Mouse (Mus musculus) monocyte, adult 2 months (primary cell): ENCODE measurements at regions not wholly inside any gene's neighbourhood (a gene's known extent, or its start where the extent isn't known, plus 50 kb on each side); places are given as distances from the start of the nearest gene placed in this dataset.
A peak's percentile ranks its signal among the peaks of the same experiment; 100 is the strongest.

Experiments used
- DNase-seq, 2 experiments: peaks; one replicate each; pipeline ENCODE4 v3.0.0; 2022; ENCODE audit warnings: low spot score in 2 of 2, low read depth in 1 of 2

DNA sequence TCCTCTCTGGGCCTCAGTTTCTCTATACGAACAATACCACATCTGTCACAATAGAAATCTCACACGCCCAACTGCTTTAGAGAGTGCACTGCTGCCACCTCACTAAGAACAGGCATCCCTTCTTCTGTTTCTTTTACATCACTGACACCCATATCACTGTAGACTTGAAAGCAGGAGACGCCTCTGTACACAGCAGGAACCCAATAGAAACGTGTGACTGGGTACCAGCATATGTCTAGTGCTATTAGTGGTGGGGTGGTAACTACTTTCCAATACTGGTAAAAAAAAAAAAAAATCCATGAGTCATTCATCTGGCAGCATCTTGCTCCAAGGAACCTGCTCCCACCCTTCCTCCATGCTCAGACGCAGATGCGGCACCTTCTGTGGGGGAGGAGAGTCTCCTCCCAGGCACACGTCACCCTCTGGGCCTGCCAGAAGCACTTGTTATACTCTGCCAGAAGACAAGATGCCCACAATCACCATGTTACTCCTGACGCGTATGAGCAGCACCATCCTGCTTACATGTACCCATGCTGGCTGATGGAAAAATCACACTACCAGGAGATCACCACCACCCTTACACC, 151.3 kb upstream of the Plxna4 start:
- DNase-seq: no peak

DNA sequence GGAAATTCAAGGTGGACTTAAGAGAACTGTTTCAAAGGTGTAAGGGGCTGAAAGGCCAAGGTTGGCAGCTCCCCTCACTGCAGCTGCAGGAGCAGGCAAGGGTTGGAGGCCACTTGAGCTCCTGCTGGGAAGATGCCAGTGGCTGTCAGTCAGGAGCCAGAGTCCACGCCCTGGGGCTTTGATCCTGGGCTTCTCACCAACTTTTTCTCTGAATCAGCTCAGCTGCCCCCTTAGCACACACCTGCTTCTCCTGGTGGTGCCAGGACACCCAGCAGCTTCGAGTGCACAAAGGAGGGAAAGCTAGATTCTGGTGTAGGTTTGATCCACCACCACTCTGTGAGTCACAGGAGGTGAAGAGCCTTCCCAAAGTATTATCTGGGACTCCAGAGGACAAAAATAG, 140.7 kb upstream of the Plxna4 start:
- DNase-seq: no peak

DNA sequence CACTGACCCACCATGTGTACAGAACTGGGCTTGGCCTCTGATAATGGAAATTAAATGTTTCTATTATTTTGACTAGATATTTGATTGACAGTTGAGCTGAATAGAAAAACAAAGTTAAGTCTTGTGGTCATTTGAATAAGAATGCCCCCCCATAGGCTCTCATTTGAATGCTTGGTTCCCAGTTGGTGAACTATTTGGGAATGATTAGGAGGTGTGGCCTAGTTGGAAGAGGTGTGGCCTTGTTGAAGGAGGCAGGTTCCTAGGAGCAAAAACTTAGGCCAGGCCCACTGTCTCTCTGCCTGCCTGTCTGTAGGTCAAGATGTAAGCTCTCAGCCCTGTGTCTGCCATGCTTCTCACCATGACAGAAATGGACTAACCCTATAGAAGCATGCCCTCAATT, 138.6 kb upstream of the Plxna4 start:
- DNase-seq: no peak

DNA sequence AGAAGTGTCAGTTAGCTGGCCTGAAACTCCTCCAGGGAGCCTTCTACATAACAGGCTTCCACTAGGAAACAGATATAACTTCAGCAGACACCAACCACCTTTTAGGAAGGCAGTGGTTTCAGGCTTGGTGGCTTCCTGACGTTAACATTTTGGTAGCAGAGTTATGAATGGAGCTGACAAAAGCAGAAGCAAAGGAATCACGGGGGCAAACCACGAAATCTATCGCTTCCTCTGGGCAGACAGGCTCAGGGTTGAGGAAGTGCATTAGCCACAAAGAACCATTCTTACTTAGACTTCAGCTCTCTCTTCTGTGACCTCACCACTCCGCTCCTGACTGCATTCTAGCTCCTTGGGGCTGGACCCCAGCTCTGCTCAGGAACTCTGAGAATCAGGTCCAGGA, 129.9 kb upstream of the Plxna4 start:
- DNase-seq: peak; percentile 2 to 5

DNA sequence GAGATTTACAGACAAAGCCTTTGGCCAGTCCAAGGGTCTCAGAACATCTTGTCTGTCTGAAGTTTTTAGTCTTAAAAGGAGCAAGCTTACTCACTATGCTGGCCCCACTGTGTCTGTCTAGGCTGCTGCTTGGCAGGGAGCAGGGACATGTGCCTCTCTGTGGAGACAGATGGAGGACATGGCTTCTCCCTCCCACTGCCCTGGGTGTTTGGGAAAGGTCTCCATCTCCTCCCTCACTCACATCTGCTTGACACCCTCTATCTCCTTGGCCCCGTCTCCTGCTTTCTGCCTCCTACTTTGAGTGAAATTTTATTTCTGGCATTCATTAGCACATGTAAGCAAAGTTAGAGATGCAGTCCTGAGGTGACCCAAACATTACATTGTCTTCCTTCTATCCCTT, 127.1 kb upstream of the Plxna4 start:
- DNase-seq: no peak

DNA sequence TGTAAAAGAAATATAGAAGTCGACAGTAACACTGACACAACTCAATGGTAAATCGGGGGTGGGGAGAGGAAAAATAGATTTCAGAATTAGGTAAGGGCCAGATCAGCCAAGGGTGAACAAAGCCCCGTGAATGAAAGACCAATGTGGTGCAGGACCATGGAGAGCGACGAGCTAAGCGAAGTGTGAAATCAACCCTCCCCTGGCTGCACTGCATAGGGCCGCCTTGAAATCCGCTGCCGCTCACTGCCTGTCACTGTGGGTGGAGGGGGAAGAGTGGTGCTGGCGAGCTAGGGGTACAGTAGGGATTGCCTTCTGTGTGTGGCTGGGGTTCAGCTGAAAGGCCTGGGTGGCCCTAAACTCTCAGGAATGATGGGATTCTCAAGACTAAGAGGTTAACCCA, 122.2 kb upstream of the Plxna4 start:
- no peak for DNase-seq

DNA sequence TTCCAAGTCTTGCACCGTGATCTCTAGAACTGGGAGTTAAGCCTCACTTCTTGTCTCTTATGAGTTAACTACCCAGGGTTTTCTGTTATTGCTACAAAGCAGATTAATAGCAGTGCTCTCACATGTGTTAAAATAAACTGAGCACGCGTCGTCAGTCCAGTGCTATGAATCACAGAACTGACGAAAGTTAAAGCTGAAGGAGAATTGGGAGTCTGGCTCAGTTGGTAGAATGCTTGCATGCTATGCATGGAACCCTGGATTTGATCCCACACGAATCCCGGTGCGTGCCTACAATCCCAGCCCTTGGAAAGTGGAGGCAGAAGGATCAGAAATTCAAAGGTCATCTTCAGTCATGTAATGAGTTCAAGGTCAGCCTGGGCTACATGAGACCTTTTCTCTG, 121.6 kb upstream of the Plxna4 start:
- DNase-seq: no peak

DNA sequence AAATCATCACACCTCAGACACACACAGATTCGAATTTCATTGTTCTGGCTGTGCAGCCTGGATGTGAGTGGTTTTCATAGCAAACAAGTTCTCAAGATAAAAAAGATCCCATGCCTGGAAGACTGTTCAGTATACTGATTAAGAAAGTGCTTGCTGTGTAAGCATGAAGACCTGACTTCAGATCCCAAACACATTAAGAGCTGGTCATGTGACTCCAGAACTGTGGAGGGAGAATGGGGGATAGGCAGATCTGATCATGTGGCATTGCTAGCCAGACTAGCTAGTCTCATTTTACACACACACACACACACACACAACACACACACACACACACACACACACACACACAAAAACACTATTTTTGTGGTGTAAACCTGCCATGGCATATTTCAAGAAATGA, 119.4 kb upstream of the Plxna4 start:
- DNase-seq: no peak

DNA sequence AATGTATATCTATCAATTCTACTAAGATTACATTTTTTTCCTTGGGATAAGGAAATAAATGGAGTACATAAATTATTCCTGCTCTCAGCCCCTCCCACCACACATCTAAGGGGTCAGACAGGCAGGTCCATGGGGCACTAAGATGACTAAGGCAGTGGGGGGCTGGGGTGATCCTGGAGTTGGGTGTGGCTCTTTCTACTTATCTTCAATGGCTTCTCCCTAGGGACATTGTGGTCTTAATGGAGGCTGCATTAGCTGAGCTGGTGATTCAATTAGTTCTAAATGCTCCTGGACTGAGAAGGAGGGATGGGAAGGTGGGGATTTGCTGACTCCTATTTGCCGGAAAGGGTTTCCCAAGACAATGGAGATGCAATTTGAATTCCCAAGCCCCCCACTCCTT, 118.4 kb upstream of the Plxna4 start:
- DNase-seq: no peak

DNA sequence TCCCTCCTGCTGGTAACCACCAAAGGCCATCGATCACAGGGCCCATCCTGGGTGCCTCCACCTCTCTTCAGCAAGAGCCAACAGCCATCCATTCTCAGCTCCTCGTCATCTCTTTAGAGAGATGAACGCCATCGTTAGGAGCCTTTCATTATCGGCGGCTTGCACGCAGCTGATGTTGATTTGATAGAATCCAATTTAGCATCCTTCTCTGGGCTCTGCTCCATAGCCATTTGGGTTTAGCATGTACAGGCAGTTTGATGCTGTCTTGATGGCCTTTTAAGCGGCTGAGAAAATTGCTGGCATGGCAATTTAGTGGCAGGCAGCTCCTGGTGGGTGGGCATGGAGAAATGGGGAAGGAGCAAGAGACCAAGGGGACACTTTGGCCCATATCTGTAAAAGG, 115.5 kb upstream of the Plxna4 start:
- DNase-seq: no peak

DNA sequence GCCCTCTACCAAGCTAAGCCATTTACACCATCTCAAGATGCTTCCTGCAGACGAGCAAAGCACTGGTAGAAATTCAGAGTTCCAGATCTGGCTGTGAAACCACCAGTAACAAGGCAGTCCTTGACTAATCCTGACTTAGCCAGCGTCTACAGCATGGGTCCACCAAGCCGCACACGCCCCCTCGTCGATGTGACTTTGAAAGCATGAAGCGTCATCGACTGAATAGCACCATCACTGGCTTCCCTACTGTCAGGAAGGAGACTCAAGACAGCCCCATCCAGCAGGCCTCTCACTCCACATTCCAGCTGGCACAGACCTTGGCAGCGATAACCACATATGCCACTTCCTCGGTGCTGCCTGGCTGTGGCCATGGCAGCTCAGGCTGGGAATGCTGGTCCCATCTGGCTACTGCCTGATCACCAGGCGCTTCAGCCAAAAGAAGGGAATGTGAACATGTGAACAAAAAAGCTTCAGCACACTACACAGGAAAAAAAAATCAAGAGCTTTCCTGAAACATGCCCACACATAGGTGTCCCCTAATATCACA, 114.3 kb upstream of the Plxna4 start:
- DNase-seq: no peak

DNA sequence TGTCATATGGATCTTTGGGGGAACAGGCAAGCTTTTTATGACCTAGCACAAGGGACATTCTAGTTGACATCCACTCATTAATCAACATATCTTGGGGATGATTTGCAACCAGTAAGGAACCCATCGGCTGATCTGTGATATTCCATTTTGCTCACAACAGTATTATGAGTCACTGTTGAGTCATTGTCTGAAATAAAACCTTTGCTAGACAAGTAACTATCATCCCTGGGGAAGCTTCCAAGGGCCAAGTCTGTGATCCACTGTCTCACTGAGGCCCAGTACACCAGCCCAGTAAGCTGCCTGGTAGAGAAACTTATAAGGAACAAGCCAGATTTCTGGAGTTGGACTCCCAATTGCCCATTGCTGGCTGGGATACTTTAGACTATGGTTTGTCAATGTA, 111.8 kb upstream of the Plxna4 start:
- DNase-seq: no peak

DNA sequence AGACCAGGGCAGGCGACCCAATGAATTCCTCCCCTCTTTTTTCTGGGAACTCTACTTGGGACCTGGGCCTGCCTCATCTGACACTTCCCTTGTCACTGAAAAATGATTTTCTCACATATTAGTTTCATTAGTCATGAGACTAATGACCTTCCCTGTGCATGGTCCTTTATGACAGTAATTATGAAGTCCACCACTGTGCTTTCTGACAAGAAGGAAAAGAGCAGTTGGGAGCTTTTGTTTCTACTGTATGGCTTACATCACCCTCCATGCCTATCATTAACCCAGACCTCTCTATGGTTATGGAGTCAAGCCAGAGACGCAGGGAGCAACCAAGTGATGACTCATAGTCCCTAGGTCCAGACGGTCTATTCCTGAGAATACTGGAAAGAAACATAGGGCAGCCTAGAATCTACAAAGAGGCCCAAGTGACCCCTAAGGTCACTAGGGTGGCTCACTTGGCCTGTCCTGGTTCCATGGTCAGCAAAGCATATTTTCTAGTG, 109.8 kb upstream of the Plxna4 start:
- no peak for DNase-seq

DNA sequence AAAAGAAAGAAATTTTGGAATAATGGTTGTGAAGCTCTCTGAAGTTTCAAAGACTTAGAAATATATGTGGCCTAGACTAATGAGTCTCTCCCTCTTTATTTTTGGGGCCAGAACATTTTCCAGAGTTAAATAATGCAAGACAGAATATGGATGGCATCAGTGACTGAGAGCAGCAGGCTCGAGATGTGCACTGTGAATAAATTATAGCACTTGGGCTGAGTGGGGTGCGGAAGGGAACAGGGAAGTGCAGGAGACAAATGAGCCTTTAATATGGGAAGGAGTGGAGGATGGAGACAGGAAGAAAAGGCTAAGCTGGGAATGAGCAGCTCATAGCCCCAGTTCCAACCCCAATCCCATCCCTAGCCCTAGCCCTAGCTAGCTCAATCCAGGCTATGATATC, 108.0 kb upstream of the Plxna4 start:
- no peak for DNase-seq

DNA sequence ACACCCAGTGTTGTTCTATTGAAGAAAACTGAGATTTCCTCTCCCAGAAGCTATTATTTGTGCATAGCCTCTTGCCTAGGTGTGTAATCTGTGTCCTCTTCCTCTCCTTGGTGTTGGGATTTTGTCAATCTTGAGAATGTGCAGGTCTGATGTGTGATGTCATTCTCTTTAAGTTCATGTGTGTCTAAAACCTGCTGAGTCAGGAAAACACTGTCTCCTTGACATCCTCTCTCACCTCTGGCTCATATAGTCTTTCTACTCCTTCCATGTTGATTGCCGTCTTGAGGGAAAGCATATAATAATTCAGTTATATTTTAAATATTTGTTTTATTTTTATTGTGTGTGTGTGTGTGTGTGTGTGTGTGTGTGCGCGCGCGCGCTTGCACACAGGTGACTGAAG, 84.6 kb upstream of the Plxna4 start:
- no peak for DNase-seq

DNA sequence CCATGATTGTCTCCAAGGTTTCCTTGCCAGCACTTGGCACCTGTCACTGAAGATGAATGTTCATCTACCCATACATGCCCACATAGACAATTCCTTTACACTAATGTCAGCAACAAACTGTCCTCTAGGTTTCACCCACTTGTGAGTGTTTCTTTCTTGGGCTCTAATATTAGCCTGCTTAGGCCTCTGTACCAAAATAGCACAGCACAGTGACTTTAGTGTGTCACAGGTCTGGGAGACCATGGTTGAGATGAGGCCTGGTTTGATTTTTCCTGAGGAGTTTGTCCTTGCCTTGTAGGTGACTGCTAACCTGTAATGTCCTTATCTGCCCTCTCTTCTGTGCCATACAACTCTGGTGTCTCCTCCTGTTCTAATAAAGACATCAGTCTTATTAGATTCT, 71.8 kb upstream of the Plxna4 start:
- no peak for DNase-seq

DNA sequence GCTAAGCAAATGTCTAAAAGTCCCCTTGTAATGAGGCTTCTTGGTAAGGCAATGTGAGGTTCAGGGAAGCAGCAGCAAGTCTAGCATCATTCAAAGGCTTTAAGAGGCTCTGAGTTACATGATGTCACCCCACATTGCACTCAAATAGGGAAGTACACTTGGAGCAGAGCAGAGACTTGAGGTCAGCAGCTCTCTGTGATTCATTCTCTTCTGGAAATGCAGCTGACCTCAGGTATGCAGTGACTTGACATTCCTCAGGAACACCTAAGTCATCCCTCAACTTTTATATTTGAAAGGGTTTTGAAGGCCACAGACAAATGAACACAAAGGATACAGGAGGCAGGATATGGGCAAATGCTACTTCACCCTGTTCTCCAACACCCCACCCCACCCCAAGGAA, 69.4 kb upstream of the Plxna4 start:
- no peak for DNase-seq

DNA sequence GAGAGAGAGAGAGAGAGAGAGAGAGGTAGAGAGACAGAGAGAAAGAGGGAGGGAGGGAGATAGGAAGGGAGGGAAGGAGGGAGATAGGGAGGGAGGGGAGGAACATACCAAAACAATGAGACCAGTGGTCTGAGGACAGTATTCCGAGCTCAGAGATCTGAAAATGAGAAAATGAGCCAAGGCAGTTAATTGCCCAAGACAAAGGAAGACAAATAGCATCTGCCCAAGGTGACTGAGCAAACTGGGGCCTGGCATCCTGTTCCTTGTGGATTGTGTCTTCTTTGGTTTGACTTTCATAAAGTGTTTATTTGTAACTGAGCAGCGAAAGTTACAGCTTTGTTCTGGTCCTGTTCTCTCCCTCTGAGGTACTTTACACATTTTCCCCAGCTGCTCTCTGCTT, 66.2 kb upstream of the Plxna4 start:
- no peak for DNase-seq

DNA sequence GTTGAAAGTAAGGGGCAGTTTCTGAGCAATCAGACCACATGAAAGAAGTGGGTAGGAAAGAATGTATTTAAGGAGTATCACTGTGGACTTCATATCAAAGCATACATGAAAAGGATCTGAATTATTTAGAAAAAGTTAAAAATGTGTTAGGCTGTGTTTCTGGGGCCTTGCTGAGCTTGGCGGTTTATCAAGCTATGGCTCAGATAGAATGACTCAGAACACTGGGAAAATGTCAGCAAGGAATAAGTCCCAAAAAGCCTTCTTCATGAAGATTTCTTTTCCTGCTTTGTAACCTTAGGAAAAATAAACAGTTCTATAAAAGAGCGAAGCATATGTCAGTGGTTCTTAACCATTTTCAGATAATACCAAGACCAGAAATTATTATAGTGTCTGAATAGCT, 56.0 kb upstream of the Plxna4 start:
- DNase-seq: no peak

DNA sequence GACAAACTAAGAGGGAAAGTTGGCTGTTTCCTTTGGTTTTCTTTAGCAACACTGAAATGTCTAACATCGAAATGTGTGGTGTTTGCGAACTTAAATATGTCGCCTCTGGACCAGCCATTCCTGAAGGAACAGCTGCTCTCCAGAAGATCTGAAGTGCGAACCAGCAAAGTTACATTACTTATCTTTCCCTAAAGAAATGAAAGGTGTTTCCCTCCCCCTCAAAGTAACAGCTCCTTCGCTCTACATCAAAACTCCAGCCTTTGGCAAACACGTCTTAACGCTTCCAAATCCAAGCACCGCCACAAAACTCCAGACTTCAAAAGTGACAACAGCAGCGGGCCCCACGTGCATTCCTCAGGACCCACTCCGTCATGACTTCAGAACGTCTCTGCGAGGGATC, 50.9 kb upstream of the Plxna4 start:
- DNase-seq: no peak
